Mouse (Mus musculus): ENCODE results near the gene Sox6. TPM values are rescaled to one million over a fixed set of nuclear protein-coding genes. Genes with fewer than 3 reads are reported as not detected.

The Sox6 gene
- total RNA-seq, 4 experiments from 2014 or later, result 26.5 to 36.8 (median 31.9) TPM

DNA sequence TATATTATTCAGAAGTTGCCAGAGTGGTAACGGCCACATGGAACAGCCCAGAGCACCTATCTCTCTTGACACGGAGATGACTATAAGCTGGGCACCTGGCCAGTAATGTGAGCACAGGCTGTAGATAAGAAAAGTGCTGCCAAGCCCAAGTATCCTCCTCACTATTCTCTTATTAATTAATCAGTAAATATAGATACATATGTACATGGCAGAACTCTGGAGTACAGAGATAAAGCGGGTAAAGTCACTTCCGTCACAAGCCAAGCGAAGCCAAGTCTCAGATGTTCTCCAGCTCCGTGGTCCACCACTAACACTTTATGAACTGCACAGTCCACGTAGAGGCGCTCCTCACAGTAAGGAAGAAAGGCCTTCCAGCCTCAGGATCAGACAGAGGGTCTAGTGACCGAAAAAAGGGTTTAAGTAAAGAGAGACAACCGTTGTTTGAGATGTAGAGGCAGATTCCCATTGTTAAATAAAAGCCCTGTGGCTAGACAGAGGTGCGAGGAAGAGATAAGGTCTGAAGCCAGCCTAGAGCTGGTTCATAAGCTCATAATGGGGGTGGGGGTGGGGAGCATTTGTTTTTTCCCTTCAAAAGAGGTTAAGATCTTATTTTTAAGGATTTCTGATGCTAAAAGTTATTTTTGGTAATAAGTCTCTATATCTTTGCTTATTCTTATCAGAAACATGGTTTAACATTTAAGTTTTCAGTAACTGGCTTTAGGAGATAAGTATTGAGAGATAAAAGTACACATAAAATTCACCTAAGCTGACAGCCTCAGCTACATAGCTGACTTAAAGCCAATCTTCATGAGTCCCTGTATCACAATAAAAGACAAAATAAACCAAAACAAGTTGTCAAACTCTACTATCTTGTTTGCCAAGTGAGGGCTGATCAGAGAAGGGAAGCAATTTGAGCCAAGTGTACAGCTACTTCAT lies 207.4 kb downstream of the Sox6 start:
- no peak for DNase-seq (ENCODE audit: low spot score in 2 of 2)

GRCm38 (mm10) chr7:115830366-115830765 lies 208.2 kb downstream of the Sox6 start:
- DNase-seq (ENCODE audit: low spot score in 2 of 2), result no peak

- DNase-seq (ENCODE audit: low spot score in 2 of 2), result no peak
These were observed 208.8 kb downstream of the Sox6 start for GRCm38 (mm10) chr7:115829756-115830155.

DNA sequence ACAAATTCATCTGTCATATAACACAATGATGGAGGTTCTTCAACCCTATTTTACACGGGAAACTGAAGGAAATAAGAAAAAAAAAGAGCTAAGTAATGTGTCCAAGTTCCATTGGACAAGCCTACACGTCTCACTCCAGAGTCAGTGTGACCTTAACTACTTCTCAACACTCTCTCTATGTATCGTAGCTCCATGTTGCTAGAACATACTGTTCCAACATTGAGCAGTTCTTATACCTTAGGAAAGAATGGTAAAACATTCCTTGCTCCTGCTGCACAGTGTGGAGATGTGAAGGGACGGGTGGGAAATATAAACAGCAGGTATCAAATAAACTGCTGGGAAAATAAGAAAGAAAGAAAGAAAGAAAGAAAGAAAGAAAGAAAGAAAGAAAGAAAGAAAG lies 209.3 kb downstream of the Sox6 start:
- DNase-seq (ENCODE audit: low spot score in 2 of 2), result no peak

- DNase-seq (ENCODE audit: low spot score in 2 of 2), result peak in 1 of 2 experiments; percentile 21
These were observed 213.3 kb downstream of the Sox6 start for GRCm38 (mm10) chr7:115825295-115825694.

- no peak for DNase-seq (ENCODE audit: low spot score in 2 of 2)
These were observed 213.9 kb downstream of the Sox6 start for GRCm38 (mm10) chr7:115824621-115825256.

DNA sequence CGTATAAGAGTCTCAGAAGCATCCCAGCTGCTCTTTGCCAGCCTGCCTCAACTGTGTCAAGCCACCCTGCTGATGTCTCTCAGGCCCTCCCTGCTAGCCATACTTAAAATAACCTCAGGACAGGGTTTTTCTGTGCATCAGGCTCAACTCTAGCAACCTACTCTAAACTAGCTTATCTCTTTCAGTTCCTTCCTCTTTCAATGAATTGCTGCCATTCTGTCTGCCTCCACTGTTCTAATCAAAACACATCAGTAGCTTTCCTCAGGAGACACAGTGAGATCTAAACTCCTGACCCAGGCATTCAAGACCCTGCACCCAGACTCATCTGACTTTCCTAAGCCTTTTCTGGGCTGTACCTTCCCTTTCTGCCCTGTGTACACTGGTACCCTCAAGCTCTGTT lies 219.5 kb downstream of the Sox6 start:
- no peak for DNase-seq (ENCODE audit: low spot score in 2 of 2)

DNA sequence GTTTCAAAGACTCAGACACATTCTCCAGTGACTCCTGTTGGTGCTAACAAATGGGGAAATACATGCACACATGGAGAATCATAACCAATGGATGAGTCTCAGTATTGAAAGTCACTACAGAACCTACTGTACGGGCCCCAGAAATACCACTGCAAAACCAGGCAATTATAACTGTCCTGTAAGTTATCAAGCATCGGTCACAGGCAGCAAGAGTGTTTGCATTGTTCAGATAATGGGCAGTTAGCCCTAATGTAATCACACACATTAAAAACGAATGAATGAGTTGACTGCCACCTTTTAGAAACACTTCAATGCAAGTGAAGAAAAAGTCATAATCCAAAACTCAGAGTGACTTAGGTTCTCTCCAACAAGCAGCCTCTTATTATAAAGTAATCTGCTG lies 235.3 kb downstream of the Sox6 start:
- DNase-seq (ENCODE audit: low spot score in 2 of 2), result no peak

GRCm38 (mm10) chr7:115794139-115794858 lies 244.3 kb downstream of the Sox6 start:
- no peak for DNase-seq (ENCODE audit: low spot score in 2 of 2)

DNA sequence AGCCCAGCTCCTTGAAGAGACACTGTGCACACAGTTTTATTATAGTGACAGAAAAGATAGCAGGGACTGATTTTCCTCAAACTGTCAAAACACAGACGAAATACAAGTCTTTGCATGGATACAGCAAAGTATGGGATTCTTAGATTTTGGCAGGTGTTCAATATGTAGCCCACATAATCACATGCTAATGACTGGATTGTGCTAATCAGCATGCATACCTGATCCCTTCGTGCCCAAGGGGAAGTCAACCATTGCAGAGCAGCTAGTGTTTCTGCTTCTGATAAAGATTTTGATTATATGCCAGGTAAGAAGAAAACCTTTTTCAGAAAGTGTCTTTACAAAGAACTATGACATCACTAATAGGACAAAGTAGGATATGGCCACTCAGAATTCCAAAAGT lies 245.8 kb downstream of the Sox6 start:
- DNase-seq (ENCODE audit: low spot score in 2 of 2), result no peak

DNA sequence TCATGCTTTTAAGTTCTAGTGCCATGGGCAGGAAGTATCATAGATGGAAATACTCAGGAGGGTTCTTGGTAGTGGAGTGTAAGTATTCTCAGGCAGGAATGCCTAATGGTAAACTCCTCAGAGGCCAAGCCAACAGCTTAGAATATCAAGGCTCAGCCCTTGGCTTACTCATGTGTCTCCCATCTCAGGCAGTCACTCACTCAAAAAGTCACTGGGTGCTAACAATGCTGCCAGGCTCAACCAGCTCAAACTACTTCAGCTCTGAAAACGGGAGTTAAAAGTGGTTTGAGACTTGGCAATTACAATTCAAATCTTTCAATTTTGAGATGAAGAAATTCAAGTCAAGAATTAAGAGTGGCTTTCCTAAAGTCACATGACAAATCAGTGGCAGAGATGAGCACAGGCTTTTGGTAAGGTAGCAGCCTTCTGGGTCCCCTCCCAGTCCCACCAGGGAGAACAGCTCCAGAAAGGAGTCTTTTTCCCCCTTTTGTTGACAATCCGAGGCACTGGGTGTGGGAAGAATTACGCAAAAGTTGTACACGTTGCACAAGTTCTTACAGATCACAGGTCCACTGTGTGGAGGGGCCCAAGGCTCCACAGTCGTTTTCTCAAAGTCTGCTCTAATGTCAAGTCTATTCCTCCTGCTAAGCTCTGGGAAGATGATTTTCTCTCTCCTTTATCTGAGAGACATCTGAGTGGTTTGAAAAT lies 249.3 kb downstream of the Sox6 start:
- no peak for DNase-seq (ENCODE audit: low spot score in 2 of 2)

DNA sequence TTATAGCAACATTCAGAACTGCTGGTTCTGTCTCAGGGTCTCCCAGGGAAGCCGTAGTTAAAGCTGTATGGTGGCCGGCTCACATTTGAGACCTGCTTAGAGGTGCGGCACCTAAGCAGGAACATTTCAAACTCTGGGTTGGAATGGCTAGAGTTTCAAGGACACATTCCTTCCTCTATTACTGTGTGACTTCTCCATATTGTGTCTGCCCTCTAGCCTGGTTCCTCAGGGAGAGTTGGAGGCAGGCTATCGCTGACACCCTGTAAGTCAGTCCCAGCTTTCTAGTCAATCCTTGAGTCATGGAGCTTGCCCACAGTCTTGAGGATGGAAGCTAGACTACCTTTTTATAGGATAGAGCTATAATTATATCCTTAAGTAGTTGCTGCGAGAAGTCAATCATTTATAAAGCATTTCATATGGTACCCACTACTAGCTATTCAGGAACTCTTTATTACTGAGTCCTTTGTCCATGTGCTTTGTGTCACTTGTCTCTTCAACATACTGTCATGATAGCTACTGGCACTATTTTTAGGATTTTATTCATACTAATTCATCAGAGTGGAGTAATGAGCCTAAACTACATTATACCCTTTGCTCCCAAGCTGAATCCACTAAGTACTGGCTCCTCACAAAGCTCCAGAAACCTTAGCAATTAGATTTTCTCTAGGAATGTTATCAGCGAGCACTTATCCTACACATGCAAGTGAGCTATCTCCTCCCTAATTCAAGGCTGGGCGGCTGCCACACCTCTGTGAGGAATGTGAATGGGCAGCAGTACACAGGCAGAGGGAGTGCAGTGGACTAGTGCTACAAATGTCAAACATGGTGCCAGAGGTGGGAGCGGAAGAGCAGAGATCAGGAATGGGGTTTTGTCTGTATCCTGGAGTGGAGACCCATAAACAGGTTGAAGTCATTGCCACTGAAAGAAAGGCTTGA lies 254.3 kb downstream of the Sox6 start:
- DNase-seq (ENCODE audit: low spot score in 2 of 2), result no peak

DNA sequence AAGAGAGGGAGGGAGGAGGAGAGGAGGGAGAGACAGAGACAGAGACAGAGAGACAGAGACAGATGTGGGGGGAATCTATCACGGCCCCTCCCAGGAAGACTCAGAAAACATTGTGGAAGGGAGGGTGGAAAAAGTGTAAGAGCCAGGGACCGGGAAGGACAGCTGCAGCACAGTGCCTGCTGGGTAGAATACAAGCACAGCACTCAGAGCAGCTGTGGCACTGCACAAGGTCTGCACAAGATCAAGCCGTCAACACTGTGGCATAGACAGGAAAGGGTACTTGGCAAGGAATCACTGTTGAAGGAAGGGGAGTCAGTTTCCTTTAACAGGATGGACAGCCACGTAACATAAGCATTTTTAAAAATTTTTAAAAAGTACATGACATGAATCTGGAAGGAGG lies 258.4 kb downstream of the Sox6 start:
- DNase-seq (ENCODE audit: low spot score in 2 of 2), result no peak

DNA sequence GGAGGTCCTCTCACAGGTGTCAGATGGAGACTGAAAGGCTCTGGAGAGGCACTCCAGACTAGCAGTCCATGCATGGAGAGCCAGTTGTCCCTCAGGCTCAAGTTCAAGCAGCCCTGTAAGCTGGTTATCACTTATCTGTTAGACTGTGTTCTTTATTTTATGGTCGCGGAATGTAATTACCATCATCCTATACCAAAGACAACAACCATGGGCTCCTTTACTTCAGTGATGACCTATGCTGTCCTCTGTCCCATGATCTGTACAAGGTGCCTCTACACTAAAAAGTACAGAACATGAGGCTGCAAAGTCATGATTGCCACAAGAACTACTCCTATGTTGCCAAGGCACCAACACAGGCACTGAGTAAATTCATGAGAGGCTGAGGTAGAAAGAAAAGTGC lies 259.1 kb downstream of the Sox6 start:
- DNase-seq (ENCODE audit: low spot score in 2 of 2), result no peak

DNA sequence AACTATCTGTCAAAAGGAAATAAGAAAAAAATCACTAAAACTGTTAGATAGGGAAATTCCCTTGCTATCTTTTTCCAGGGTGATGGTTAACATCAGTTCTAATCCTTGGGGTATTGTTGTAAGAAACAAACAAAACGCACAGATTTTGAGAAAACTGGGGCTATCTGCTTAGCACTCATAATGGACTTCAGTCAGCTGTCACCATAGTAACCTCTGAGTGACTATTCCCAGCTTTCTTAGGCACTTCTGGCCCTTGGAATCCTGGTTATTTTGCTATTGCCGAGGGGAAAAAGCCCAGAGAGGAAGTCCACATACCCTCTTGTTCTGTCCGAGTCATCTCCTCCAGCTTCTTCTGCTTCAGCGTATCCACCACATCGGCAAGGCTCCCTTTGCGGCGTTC lies 261.9 kb downstream of the Sox6 start:
- DNase-seq (ENCODE audit: low spot score in 2 of 2), result no peak

DNA sequence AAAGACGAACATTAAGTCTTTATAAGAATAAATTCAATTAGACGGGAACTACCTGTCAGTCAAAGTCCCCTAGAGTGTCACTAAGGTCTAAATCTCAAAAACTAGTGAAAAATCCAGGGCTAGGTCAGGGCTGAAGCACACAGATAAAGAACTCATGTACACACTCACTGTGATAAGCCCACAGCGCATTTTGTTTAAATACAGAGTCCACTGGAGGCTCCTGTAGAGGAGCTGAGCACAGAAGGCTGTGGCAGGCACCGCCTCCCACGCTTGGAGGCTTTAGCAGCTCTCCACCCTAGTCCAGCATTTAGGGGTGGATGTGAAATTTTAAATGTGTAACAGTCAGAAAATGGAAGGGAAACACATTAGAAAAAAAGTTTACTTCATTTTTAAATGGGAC lies 262.3 kb downstream of the Sox6 start:
- peak in 1 of 2 experiments; percentile 10 for DNase-seq (ENCODE audit: low spot score in 2 of 2)

- no peak for DNase-seq (ENCODE audit: low spot score in 2 of 2)
These were observed 272.3 kb downstream of the Sox6 start for GRCm38 (mm10) chr7:115766316-115766715.

GRCm38 (mm10) chr7:115763851-115764250 lies 274.7 kb downstream of the Sox6 start:
- no peak for DNase-seq (ENCODE audit: low spot score in 2 of 2)

DNA sequence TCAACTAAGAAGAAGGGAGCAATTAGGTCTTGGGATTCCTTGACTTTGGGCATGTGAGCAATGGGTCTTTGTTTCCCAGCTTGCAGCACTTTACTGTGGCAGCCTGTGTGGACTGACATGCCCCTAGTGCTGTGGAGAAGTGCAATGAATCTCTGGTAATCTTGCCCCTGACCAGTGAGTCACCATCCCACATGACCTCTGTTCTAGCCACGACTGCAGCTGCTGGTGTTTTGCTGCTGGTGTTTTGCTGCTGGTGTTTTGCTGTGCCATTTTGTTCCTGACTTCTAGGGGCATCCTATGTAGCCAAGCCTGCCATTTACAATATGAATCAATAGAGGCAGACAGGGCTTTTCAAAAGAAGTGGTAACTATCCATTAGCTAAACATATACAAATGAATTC lies 280.4 kb downstream of the Sox6 start:
- DNase-seq (ENCODE audit: low spot score in 2 of 2), result no peak

DNA sequence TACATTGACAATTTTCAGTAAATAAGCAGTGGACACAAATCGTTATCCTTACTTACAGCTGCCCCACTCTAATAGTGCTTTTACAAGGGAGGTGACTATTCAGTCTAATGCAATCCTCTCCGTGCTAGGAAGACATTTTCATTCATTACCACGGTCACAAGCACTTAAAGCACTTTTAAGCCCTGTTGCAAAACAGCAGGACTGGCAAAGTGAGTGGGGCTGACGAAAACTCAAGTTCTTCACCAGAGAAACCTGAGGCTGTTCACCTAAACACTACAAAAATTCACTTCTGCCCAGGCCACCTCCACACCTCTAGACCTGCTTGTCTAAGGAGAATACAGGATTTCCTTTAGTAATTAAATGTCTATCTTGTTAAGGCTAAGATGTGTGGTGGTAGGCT lies 283.3 kb downstream of the Sox6 start:
- no peak for DNase-seq (ENCODE audit: low spot score in 2 of 2)

Data from left cerebral cortex, adult 8-10 months (tissue).